Mouse (Mus musculus) right cerebral cortex, postnatal 25 days (tissue): ENCODE measurements around the gene Rap1a.
A peak's percentile ranks its signal among the peaks of the same experiment; 100 is the strongest.
"Not testable (repeated sequence)": the region's sequence is repeated elsewhere in the genome, so short reads cannot be mapped to it uniquely, and the experiment has no call there.

ENCODE experiments used
- DNase-seq: peaks from one replicate; pipeline ENCODE4 v3.0.0; 2022

Rap1a gene

GRCm38 (mm10) chr3:105712827-105713226 is 88.3 kb downstream of the Rap1a start:
- no peak for DNase-seq

- no peak for DNase-seq
Measured at GRCm38 (mm10) chr3:105711741-105712140, 89.4 kb downstream of the Rap1a start.

GRCm38 (mm10) chr3:105710246-105710645 is 90.9 kb downstream of the Rap1a start:
- DNase-seq: peak; percentile 26

GRCm38 (mm10) chr3:105707590-105707989 is 93.5 kb downstream of the Rap1a start:
- no peak for DNase-seq

GRCm38 (mm10) chr3:105706366-105707020 is 94.6 kb downstream of the Rap1a start:
- peak; percentile 67 for DNase-seq

GRCm38 (mm10) chr3:105705561-105705960 is 95.6 kb downstream of the Rap1a start:
- DNase-seq: no peak

GRCm38 (mm10) chr3:105705061-105705549 is 96.0 kb downstream of the Rap1a start:
- peak; percentile 91 for DNase-seq

GRCm38 (mm10) chr3:105704031-105705008 is 96.8 kb downstream of the Rap1a start, which contains the start of gene Inka2:
Gene Inka2, plus strand, starts transcription at chr3:105704599.
- peak; percentile 87 for DNase-seq

GRCm38 (mm10) chr3:105703571-105703970 is 97.6 kb downstream of the Rap1a start:
- DNase-seq: no peak

GRCm38 (mm10) chr3:105701399-105701798 is 99.7 kb downstream of the Rap1a start:
- no peak for DNase-seq

GRCm38 (mm10) chr3:105700786-105701185 is 100.3 kb downstream of the Rap1a start:
- DNase-seq: not testable (repeated sequence)

- no peak for DNase-seq
Measured at GRCm38 (mm10) chr3:105699241-105699933, 101.7 kb downstream of the Rap1a start.

- no peak for DNase-seq
Measured at GRCm38 (mm10) chr3:105698311-105698710, 102.8 kb downstream of the Rap1a start.

GRCm38 (mm10) chr3:105697148-105697441 is 104.0 kb downstream of the Rap1a start:
- peak; percentile 14 for DNase-seq

- peak; percentile 9 for DNase-seq
Measured at GRCm38 (mm10) chr3:105696387-105697147, 104.6 kb downstream of the Rap1a start.

- peak; percentile 50 for DNase-seq
Measured at GRCm38 (mm10) chr3:105695476-105696386, 105.4 kb downstream of the Rap1a start.

GRCm38 (mm10) chr3:105693327-105694080 is 107.6 kb downstream of the Rap1a start:
- DNase-seq: peak; percentile 85

- no peak for DNase-seq
Measured at GRCm38 (mm10) chr3:105688536-105688935, 112.6 kb downstream of the Rap1a start.

GRCm38 (mm10) chr3:105687324-105688060 is 113.6 kb downstream of the Rap1a start, which contains the start of gene Ddx20:
Gene Ddx20, minus strand, starts transcription at chr3:105687574.
- peak; percentile 91 for DNase-seq
